Mouse (Mus musculus) stomach, embryonic 14.5 days (tissue): Measurements from ENCODE around the gene Clpsl2. TPM values are rescaled to one million over a fixed set of nuclear protein-coding genes. Genes with fewer than 3 reads are reported as not detected.

Experiments
- ATAC-seq: fragments of 200-750 bp; cut with Nextera tagmentation; 2 replicates; pipeline ENCODE4 v1.8.0; 2017; ENCODE audit warnings: low read depth, moderate TSS enrichment; ENCODE audit not compliant: insufficient number of reproducible peaks, insufficient read depth, low FRiP score
- H3K27ac ChIP-seq: fragments of 300-500 bp; sonication (generic); 2 replicates; pipeline ENCODE4 v1.5.1; 2014; ENCODE audit warnings: mild to moderate bottlenecking, low read length, moderate library complexity, mixed read lengths
- H3K27me3 ChIP-seq: fragments of 300-500 bp; sonication (generic); 2 replicates; pipeline ENCODE4 v1.6.1; 2014; ENCODE audit warnings: low read length, control low read depth, mixed read lengths; ENCODE audit not compliant: control insufficient read depth, insufficient read depth
- H3K36me3 ChIP-seq: fragments of 300-500 bp; sonication (generic); 2 replicates; pipeline ENCODE4 v1.6.1; 2014; ENCODE audit warnings: mild to moderate bottlenecking, control low read depth, low read length, moderate library complexity, mixed read lengths; ENCODE audit not compliant: control insufficient read depth, insufficient read depth
- H3K4me1 ChIP-seq: fragments of 300-500 bp; sonication (generic); 2 replicates; pipeline ENCODE4 v1.6.1; 2014; ENCODE audit warnings: low read length, control low read depth, mixed read lengths; ENCODE audit not compliant: control insufficient read depth, insufficient read depth
- H3K4me2 ChIP-seq: fragments of 300-500 bp; sonication (generic); replicated peaks from 2 replicates; pipeline ENCODE4 v1.6.1; 2014; ENCODE audit warnings: low read depth, low read length, control low read depth
- H3K4me3 ChIP-seq: fragments of 300-500 bp; sonication (generic); 2 replicates; pipeline ENCODE4 v1.5.1; 2014; ENCODE audit warnings: low read depth, low read length, control low read depth
- H3K9ac ChIP-seq: fragments of 300-500 bp; sonication (generic); replicated peaks from 2 replicates; pipeline ENCODE4 v1.6.1; 2014; ENCODE audit warnings: low read depth, mild to moderate bottlenecking, control low read depth, low read length, moderate library complexity, mixed read lengths
- H3K9me3 ChIP-seq: fragments of 300-500 bp; sonication (generic); 2 replicates; pipeline ENCODE4 v1.6.1; 2016; ENCODE audit warnings: low read depth, low read length, control low read depth; ENCODE audit not compliant: control insufficient read depth
- WGBS: fragments of 180-500 bp; shearing (Covaris S2); extraction: QIAGEN DNeasy Blood & Tissue Kit; methylation state at CpG from one replicate; pipeline ENCODE4 v1.1.7; 2014; 5-methylcytosine and 5-hydroxymethylcytosine counted together
- polyA plus RNA-seq: library from polyadenylated mRNA; unstranded; fragments of >200 nt; fragmentation: Nextera tagmentation; extraction: Ambion mirVana; gene quantifications from 2 replicates; pipeline ENCODE4 v1.2.1, GENCODE M21; 2014

The Clpsl2 gene
- polyA plus RNA-seq, 1 experiment from 2014 or later, result not detected

- Histone ChIP-seq H3K4me1 (0 out of 2 replicates have a peak, but pooled peaks cover 5% of the 10 kb centered on the region), H3K9ac (no peak overlapping the region), H3K36me3 (no peaks in the 10 kb centered on the region), H3K27me3 (no peaks in the 10 kb centered on the region), H3K4me3 (no peak overlapping the region), H3K27ac (no peak overlapping the region), H3K4me2 (no peak overlapping the region), H3K9me3 (no peaks in the 10 kb centered on the region)
- ATAC-seq, result peak; percentile 55; the same call in 1 of the 2 replicates
- 5% methylated on average over 9 of the region's 9 CpGs for WGBS
Measured at GRCm38 (mm10) chr17:28580396-28580795, 31.2 kb downstream of the Clpsl2 start.

- 59% methylated on average over 2 of the region's 2 CpGs for WGBS
- no peak for ATAC-seq
- Histone ChIP-seq H3K9me3 (no peaks in the 10 kb centered on the region), H3K4me1 (no peaks in the 10 kb centered on the region), H3K27me3 (no peaks in the 10 kb centered on the region), H3K36me3 (no peaks in the 10 kb centered on the region), H3K27ac (no peak overlapping the region), H3K4me2 (no peak overlapping the region), H3K9ac (no peak overlapping the region), H3K4me3 (no peak overlapping the region)
Measured at GRCm38 (mm10) chr17:28581056-28581455, 31.8 kb downstream of the Clpsl2 start.

GRCm38 (mm10) chr17:28586509-28586908 is 37.3 kb downstream of the Clpsl2 start:
- H3K36me3 ChIP-seq, result peaks cover 36% of the 10 kb centered on the region
- no peaks in the 10 kb centered on the region for H3K9me3 ChIP-seq
- no peak overlapping the region for H3K4me2 ChIP-seq
- no peaks in the 10 kb centered on the region for H3K4me1 ChIP-seq
- H3K9ac ChIP-seq, result no peak overlapping the region
- no peak overlapping the region for H3K27ac ChIP-seq
- ATAC-seq, result no peak
- no peaks in the 10 kb centered on the region for H3K27me3 ChIP-seq
- WGBS, result 91% methylated on average over 3 of the region's 3 CpGs
- H3K4me3 ChIP-seq, result no peak overlapping the region

- H3K27ac ChIP-seq, result no peak overlapping the region
- H3K4me2 ChIP-seq, result no peak overlapping the region
- no peak overlapping the region for H3K9ac ChIP-seq
- H3K4me1 ChIP-seq, result no peaks in the 10 kb centered on the region
- 78% methylated on average over 2 of the region's 2 CpGs for WGBS
- H3K27me3 ChIP-seq, result no peaks in the 10 kb centered on the region
- H3K9me3 ChIP-seq, result no peaks in the 10 kb centered on the region
- no peak overlapping the region for H3K4me3 ChIP-seq
- peaks cover 57% of the 10 kb centered on the region for H3K36me3 ChIP-seq
- ATAC-seq, result no peak
Measured at GRCm38 (mm10) chr17:28588591-28588990, 39.4 kb downstream of the Clpsl2 start.

- no peaks in the 10 kb centered on the region for H3K27me3 ChIP-seq
- peaks cover 62% of the 10 kb centered on the region for H3K36me3 ChIP-seq
- WGBS, result 75% methylated on average over 3 of the region's 3 CpGs
- ATAC-seq, result no peak
- H3K4me1 ChIP-seq, result no peaks in the 10 kb centered on the region
- H3K9me3 ChIP-seq, result no peaks in the 10 kb centered on the region
- no peak overlapping the region for H3K4me2 ChIP-seq
- no peak overlapping the region for H3K27ac ChIP-seq
- H3K4me3 ChIP-seq, result no peak overlapping the region
- no peak overlapping the region for H3K9ac ChIP-seq
Measured at GRCm38 (mm10) chr17:28590596-28590995, 41.4 kb downstream of the Clpsl2 start.

GRCm38 (mm10) chr17:28591476-28591875 is 42.3 kb downstream of the Clpsl2 start:
- H3K27me3 ChIP-seq, result no peaks in the 10 kb centered on the region
- ATAC-seq, result no peak
- no peaks in the 10 kb centered on the region for H3K9me3 ChIP-seq
- peaks cover 71% of the 10 kb centered on the region for H3K36me3 ChIP-seq
- H3K27ac ChIP-seq, result no peak overlapping the region
- no peaks in the 10 kb centered on the region for H3K4me1 ChIP-seq
- no peak overlapping the region for H3K4me3 ChIP-seq
- no peak overlapping the region for H3K9ac ChIP-seq
- 92% methylated on average over 5 of the region's 5 CpGs for WGBS
- H3K4me2 ChIP-seq, result no peak overlapping the region

- no peak overlapping the region for H3K4me2 ChIP-seq
- H3K36me3 ChIP-seq, result peaks cover 79% of the 10 kb centered on the region
- no peak overlapping the region for H3K9ac ChIP-seq
- no peaks in the 10 kb centered on the region for H3K27me3 ChIP-seq
- 17% methylated on average over 4 of the region's 4 CpGs for WGBS
- H3K4me1 ChIP-seq, result no peaks in the 10 kb centered on the region
- no peak overlapping the region for H3K4me3 ChIP-seq
- peak; percentile 37; the same call in 1 of the 2 replicates for ATAC-seq
- H3K9me3 ChIP-seq, result no peaks in the 10 kb centered on the region
- no peak overlapping the region for H3K27ac ChIP-seq
Measured at GRCm38 (mm10) chr17:28592998-28593397, 43.8 kb downstream of the Clpsl2 start.

- Histone ChIP-seq H3K27ac (no peak overlapping the region), H3K27me3 (no peaks in the 10 kb centered on the region), H3K4me1 (no peaks in the 10 kb centered on the region), H3K36me3 (peaks cover 77% of the 10 kb centered on the region), H3K4me2 (no peak overlapping the region), H3K4me3 (no peak overlapping the region), H3K9me3 (no peaks in the 10 kb centered on the region), H3K9ac (no peak overlapping the region)
- WGBS, result 70% methylated on average over 4 of the region's 4 CpGs
- ATAC-seq, result no peak
Measured at GRCm38 (mm10) chr17:28593965-28594364, 44.8 kb downstream of the Clpsl2 start.

GRCm38 (mm10) chr17:28600780-28601179 is 51.6 kb downstream of the Clpsl2 start:
- Histone ChIP-seq H3K9ac (no peak overlapping the region), H3K27ac (no peak overlapping the region), H3K27me3 (no peaks in the 10 kb centered on the region), H3K4me3 (no peak overlapping the region), H3K4me2 (no peak overlapping the region), H3K36me3 (peaks cover 80% of the 10 kb centered on the region), H3K9me3 (no peaks in the 10 kb centered on the region), H3K4me1 (no peaks in the 10 kb centered on the region)
- ATAC-seq, result no peak
- 90% methylated on average over 5 of the region's 5 CpGs for WGBS
